In genomic region chr8:125368341-125369035, GRCm38 (mm10) we compare ENCODE assay signal across 12 mouse cellular contexts.
A peak's percentile ranks its signal among the peaks of the same experiment; 100 is the strongest.
DNase-seq lines count a peak whose midpoint lies in the region; ATAC-seq and TF ChIP-seq lines count a peak whose summit lies in the region.
"Had no signal": no experiment of that assay in that cellular context is flagged by ENCODE, and none has a peak within 500 bp of the region (broad histone marks: within the 10 kb centered on the region; RNA-seq: fewer than 3 reads in every experiment).

No protein-coding gene starts in this region.

- 0 out of 2 replicates have a peak, but pooled peaks have one; percentile 38 for TF ChIP-seq POLR2A in heart, adult 2 months (IDR thresholded peaks at IDR 0.05; ENCODE audit: insufficient read depth, low read depth, low read length)

- peak overlapping the region; percentile 25; the same call in 1 of the 2 replicates for H3K27ac ChIP-seq in lung, embryonic 16.5 days (ENCODE audit: low read length)
- peak overlapping the region; percentile 88 for H3K27ac ChIP-seq in heart, adult 2 months
- H3K27ac ChIP-seq in intestine, embryonic 16.5 days (ENCODE audit: low read length) = no peak overlapping the region
- H3K27ac ChIP-seq: embryonic facial prominence, embryonic 15.5 days; liver, embryonic 12.5 days had no signal

- ATAC-seq in lung, embryonic 16.5 days (ENCODE audit: low read depth) = peak; percentile 23; the same call in 1 of the 2 replicates
- ATAC-seq in intestine, embryonic 16.5 days = no peak
- ATAC-seq: liver, embryonic 12.5 days had no signal

- intact Hi-C loops in heart, adult 2 months (cut with DNase I) = loop anchor here (2.0 kb wide), 1 partner anchor 16 kb away; no protein-coding TSS in a partner anchor

- H3K4me1 ChIP-seq in lung, embryonic 16.5 days (replicated peaks; ENCODE audit: control insufficient read depth, insufficient read depth, low read length) = peaks cover 18% of the 10 kb centered on the region
- peaks cover 30% of the 10 kb centered on the region for H3K4me1 ChIP-seq in heart, adult 2 months (ENCODE audit: control insufficient read depth, insufficient read depth, low read length)
- H3K4me1 ChIP-seq in intestine, embryonic 16.5 days (ENCODE audit: control insufficient read depth, insufficient read depth, low read length) = peaks cover 15% of the 10 kb centered on the region
- H3K4me1 ChIP-seq: liver, embryonic 12.5 days had no signal

- WGBS in lung, embryonic 16.5 days = 37% methylated on average over 4 of the region's 4 CpGs
- 12% methylated on average over 4 of the region's 4 CpGs for WGBS in heart, adult 2 months
- 38% methylated on average over 4 of the region's 4 CpGs for WGBS in intestine, embryonic 16.5 days

- no peak overlapping the region for H3K4me3 ChIP-seq in lung, embryonic 16.5 days (ENCODE audit: low read length)
- H3K4me3 ChIP-seq in heart, adult 2 months = no peak overlapping the region
- no peak overlapping the region for H3K4me3 ChIP-seq in intestine, embryonic 16.5 days (ENCODE audit: low read length)
- H3K4me3 ChIP-seq: embryonic facial prominence, embryonic 15.5 days; liver, embryonic 12.5 days had no signal

- peak; percentile 93 for TF ChIP-seq EP300 in heart, adult 2 months (IDR thresholded peaks at IDR 0.05; ENCODE audit: insufficient read depth, low read depth, low read length)

- H3K36me3 ChIP-seq in lung, embryonic 16.5 days (ENCODE audit: control insufficient read depth, insufficient read depth, low read length) = no peaks in the 10 kb centered on the region
- H3K36me3 ChIP-seq in heart, adult 2 months (ENCODE audit: control insufficient read depth, insufficient read depth, low read length) = no peaks in the 10 kb centered on the region
- H3K36me3 ChIP-seq in intestine, embryonic 16.5 days (ENCODE audit: control insufficient read depth, insufficient read depth, low read length) = no peaks in the 10 kb centered on the region
- H3K36me3 ChIP-seq: embryonic facial prominence, embryonic 15.5 days; liver, embryonic 12.5 days had no signal

- H3K9ac ChIP-seq in lung, embryonic 16.5 days (ENCODE audit: low read length) = no peak overlapping the region
- H3K9ac ChIP-seq in heart, adult 2 months (ENCODE audit: low read depth, low read length) = no peak overlapping the region
- peak overlapping the region; percentile 29; the same call in 1 of the 2 replicates for H3K9ac ChIP-seq in intestine, embryonic 16.5 days (ENCODE audit: low read depth, low read length)
- H3K9ac ChIP-seq: embryonic facial prominence, embryonic 15.5 days; liver, embryonic 12.5 days had no signal

- no peaks in the 10 kb centered on the region for H3K79me2 ChIP-seq in heart, adult 2 months (replicated peaks; ENCODE audit: control insufficient read depth, insufficient read depth, low read length)

- no peaks in the 10 kb centered on the region for H3K9me3 ChIP-seq in lung, embryonic 16.5 days (ENCODE audit: control insufficient read depth, low read length)
- no peaks in the 10 kb centered on the region for H3K9me3 ChIP-seq in intestine, embryonic 16.5 days (ENCODE audit: control insufficient read depth, low read length)
- H3K9me3 ChIP-seq: embryonic facial prominence, embryonic 15.5 days; liver, embryonic 12.5 days had no signal

- H3K27me3 ChIP-seq in lung, embryonic 16.5 days (ENCODE audit: control insufficient read depth, insufficient read depth, low read depth, low read length) = no peaks in the 10 kb centered on the region
- H3K27me3 ChIP-seq in heart, adult 2 months (ENCODE audit: control insufficient read depth, insufficient read depth, low read length) = no peaks in the 10 kb centered on the region
- no peaks in the 10 kb centered on the region for H3K27me3 ChIP-seq in intestine, embryonic 16.5 days (replicated peaks; ENCODE audit: control insufficient read depth, insufficient read depth, low read length)
- H3K27me3 ChIP-seq: embryonic facial prominence, embryonic 15.5 days had no signal

- H3K4me2 ChIP-seq in lung, embryonic 16.5 days (ENCODE audit: low read depth, low read length) = no peak overlapping the region
- H3K4me2 ChIP-seq in intestine, embryonic 16.5 days (ENCODE audit: low read depth, low read length) = no peak overlapping the region
- H3K4me2 ChIP-seq: embryonic facial prominence, embryonic 15.5 days; liver, embryonic 12.5 days had no signal

- no peak for TF ChIP-seq CTCF in heart, adult 2 months (IDR thresholded peaks at IDR 0.05)

- DNase-seq in lung, postnatal 4 days = no peak
- peak; percentile 57 to 79 for DNase-seq in heart, adult 2 months
- DNase-seq in skeletal muscle tissue, adult 2 months (ENCODE audit: low read depth, low spot score) = peak; percentile 88
- DNase-seq in c-Kit-positive CD71-positive TER-119-positive erythroid progenitor cells, embryonic 14.5 days (ENCODE audit: low spot score) = no peak
- DNase-seq in retina, embryonic 14.5 days (ENCODE audit: low spot score) = no peak
- DNase-seq in left cerebral cortex, adult 18-20 months (ENCODE audit: low spot score in 2 of 2) = no peak
- DNase-seq: cerebellum, adult 11-12 months; right cerebral cortex, postnatal 4 days had no signal

Comparison
In these comparisons a context has a peak if more than half of its experiments do, and no peak if none do; other contexts are left out.
1. DNase-seq: peak in heart, adult 2 months (2 of 2) and skeletal muscle tissue, adult 2 months (single experiment); none in lung, postnatal 4 days (0 of 2), c-Kit-positive CD71-positive TER-119-positive erythroid progenitor cells, embryonic 14.5 days (single experiment), retina, embryonic 14.5 days (single experiment) and left cerebral cortex, adult 18-20 months (0 of 2).